Mouse (Mus musculus) cerebellum, adult 8-10 months (tissue): ENCODE measurements around the gene Ipo9.

Source experiments
- DNase-seq: peaks from one replicate; pipeline ENCODE4 v3.0.0; 2022

The Ipo9 gene

DNA sequence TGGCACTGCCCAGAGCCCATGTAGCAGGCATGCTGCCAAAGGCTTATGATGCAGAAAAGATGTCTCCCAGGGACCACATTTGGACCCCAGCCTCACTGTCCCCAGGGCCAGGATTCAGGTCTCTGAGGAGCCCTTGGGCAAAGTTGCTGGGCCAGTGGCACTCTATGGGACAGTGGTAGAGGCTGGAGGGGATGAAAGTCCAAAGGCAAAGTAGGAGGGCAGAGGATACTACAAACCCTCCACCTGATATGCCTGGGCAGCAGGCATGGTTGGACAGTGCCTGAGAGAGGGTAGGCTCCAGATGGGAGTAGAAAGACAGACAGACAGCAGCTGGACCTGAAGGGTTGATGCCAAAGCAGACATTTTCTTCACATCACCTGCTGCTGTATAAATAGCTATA, 63.9 kb downstream of the Ipo9 start:
- DNase-seq, result no peak

DNA sequence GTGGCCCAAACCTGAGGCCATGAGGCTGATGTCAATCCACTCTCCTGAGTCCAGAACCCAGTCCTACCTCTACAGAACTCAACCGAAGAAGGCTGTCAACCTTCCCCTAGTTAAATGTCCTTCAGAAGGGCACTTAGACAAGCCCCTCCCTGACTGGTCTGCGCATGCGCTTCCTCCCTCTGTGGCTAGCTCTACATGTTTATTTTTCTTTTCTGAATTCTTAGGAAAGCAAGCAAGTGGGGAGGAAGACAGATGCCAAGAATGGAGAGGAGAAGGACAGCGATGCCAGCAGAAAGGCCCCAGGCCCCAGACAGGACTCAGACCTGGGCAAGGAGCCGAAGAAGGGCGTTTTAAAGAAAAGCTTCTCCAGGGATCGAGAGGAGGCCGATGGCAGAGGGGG, 66.9 kb downstream of the Ipo9 start:
- no peak for DNase-seq

DNA sequence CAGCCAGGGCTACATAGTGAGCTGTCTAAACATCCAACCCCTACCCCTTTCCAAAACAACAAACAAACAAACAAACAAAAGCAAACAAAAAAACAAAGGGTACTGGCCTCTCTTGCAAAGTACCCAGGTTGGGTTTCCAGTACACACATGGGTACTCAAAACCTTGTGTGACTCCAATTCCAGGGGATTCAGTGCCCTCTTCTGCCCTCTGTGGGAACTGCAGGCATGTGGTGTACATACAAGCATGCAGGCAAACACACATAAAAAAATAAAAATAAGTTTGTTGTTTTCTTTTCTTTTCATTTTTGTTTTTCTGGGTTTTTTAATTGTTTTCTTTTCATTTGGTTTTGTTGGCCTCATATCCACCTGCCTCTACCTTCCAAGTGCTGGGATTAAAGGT, 68.2 kb downstream of the Ipo9 start:
- no peak for DNase-seq

DNA sequence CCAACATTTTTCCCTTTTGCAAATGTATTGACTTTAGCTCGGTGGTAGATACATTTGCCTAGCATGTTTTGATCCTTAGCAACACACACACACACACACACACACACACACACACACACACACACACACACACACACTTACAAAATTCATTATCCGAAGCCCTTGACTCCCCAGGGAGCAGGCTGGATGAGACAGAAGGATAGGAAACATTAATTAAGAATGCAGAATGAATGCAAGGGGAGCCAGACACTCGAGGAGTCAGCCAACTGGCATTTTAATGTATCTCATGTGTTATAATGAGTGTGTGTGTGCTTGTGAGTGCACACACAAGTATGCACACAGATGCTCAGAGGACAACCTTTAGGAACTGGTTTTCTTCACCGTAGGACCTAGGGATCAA, 68.8 kb downstream of the Ipo9 start:
- DNase-seq, result no peak

DNA sequence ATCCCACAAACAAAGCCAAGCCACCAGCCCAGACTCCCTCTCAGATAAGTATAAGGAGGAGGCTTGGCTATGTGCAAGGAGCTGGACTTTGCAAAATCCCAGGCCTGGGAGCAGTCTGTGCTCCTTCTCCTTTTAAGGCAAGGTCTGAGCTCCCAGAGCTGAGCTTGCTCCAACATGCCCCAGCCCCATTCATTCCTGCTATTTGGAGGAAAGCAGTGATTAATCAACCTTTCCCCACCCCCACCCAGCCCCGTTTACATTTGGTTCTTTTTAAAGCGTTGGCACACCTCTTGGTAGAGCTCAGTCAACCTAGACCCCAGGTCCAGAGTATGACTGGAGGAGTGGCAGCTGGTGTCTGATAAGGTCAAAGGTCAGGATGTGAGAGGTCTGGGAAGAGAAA, 71.2 kb downstream of the Ipo9 start:
- no peak for DNase-seq

DNA sequence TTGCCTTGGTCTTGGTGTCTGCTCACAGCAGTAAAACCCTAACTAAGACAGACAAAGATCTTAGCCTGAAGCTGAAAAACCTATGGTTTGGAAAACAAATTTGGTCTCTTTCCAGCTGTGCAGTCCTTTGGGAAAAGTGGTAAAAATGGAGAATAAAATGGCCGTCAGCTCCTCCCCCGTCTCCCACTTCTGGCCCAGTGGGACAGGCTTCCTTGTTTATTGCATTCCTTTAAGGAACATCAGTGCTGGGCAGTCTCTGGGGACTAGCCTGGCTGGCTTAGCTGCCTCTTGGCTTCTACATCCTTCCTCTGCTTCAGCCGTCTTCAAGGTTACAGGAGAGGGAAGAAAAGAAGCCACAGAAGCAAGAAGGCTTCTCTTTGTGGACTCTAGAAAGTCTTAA, 78.3 kb downstream of the Ipo9 start:
- no peak for DNase-seq

DNA sequence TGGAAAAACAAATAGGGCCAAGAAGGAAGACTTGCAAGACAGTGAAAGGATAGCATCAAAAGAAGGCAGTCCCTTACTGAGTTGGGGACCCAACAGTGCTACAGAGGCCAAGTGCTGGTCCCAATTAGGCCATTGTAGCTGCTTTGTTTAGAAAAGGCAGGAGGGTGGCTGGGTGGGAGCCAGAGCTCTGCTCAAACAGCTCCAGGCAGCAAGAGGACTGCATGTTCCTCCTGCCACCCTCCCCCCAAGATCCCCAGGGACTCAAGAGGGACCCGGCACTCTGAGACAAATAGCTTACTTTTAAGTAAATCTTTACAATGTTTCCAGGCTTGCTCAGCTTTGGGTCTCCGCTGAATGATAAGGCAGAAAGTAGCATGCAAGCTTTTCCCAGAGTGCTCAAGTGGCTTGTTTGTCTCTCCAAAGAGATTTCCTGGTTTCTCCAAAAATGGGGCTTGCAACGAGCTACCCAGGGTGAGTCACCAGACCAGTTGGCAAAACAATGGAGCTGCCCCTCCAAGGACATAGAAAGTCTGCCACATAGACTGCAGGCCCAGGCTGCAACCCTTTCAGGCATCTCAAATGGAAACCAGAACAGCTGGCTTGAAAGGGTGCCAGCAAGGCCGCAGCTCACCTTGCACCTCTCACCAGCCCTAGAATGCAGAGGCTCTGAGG, 82.7 kb downstream of the Ipo9 start:
- no peak for DNase-seq

DNA sequence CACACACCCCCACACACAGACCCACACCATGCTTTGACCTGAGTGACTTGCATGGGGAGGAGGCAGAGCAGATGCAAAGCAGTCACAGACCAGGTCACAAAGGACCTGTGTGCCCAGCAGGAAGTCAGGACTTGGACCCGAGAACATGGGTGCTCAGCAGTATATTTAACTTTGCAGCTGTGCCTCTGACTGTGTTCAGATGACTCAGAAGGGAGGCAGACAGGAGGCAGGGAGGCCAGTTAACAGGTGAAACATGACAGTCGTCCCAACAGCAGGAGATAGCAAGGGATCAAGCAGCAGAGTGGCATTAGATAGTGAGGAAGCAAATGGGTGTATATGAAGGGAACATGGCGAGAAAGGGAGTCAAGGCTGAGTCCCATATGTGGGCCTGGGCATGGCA, 83.4 kb downstream of the Ipo9 start:
- no peak for DNase-seq

DNA sequence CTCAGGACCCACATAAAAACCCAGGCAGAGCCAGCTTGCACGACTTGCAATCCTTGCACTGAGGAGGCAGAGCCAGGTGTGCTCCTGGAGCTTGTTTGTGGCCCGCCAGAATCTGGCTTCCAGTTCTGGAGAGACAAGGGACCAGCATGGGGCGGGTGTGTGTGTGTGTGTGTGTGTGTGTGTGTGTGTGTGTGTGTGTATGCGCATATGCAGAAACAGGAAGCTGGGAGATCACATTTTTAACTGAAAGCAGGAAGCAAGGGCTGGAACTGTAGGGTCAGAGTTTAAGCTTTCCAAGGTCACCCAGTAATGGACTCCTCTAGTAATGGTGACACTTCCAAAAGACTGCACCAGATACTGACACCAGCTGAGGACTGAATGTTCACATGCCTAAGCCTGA, 86.3 kb downstream of the Ipo9 start:
- DNase-seq, result no peak

DNA sequence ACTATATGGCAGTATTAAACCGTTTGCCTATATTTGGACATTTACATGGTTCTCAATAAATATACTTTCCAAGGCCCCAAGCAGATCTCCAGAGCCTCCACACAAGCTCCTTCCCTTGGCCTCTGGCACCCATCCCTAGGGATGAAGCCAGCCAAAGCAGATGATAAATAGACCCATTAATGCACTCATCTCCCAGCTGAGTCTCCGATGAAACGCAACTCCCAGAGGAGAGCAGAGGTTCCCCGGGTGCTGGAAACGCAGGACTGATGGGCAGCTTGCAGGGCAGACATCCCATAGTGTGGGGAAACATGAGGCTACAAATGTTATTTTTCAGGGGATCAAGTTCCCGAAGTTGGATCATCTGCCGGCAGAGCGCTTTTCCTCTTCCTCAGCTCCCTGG, 88.4 kb downstream of the Ipo9 start:
- DNase-seq, result no peak
